Mouse (Mus musculus): ENCODE measurements around the gene Antxr2. TPM values are rescaled to one million over a fixed set of nuclear protein-coding genes. Genes with fewer than 3 reads are reported as not detected.

The Antxr2 gene
- total and polyA plus RNA-seq, 3 experiments: 3.6 to 4.0 (median 3.9) TPM

DNA sequence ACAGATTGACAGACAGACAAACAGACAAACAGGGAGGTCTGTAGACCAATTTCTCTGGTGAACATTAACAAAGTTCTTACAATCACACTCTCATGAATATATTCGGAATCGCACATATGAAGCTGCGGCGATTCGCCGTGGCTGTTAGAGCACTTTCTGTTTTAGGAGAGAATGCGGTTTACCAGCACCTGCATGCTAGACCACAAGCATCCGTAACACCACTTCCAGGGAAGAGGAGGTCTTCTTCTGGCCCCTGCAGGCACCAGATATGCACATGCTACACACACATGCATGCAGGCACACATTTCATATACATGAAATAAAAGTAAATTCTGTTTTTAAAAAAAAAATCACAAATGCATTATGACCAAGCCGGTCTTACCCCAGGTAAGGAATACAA lies 47.5 kb downstream of the Antxr2 start:
- in situ Hi-C loops (cut with MboI; ENCODE audit: low pct_ligation_motif_present, low pct_unique_long_range_greater_than_20kb, low sequenced_read_pairs): no loop called here
- TF ChIP-seq PAX5 (IDR thresholded peaks at IDR 0.05; ENCODE audit: low read length) (no peak), BHLHE40 (IDR thresholded peaks at IDR 0.05; ENCODE audit: low read depth, low read length) (peak; percentile 63), RCOR1 (conservative IDR thresholded peaks at IDR 0.05; ENCODE audit: low read depth, low read length) (no peak), MAZ (IDR thresholded peaks at IDR 0.05; ENCODE audit: low read depth, low read length) (no peak)
- Histone ChIP-seq H3K9me3 (replicated peaks; ENCODE audit: low read length) (no peaks in the 10 kb centered on the region), H3K36me3 (replicated peaks in 1 of 2; ENCODE audit: control insufficient read depth in 1 of 2, insufficient read depth in 1 of 2, low read length in 1 of 2) (peaks cover 2 to 11% of the 10 kb centered on the region in 2 experiments), H3K79me2 (replicated peaks; ENCODE audit: control insufficient read depth, extremely low read depth, insufficient read depth, poor library complexity, severe bottlenecking) (no peaks in the 10 kb centered on the region), H3K27ac (ENCODE audit: insufficient read depth, low read depth) (no peak overlapping the region), H3K4me1 (ENCODE audit: control insufficient read depth in 1 of 2, insufficient read depth in 2 of 2) (no peaks in the 10 kb centered on the region), H3K4me3 (replicated peaks in 1 of 3; ENCODE audit: low read depth in 2 of 3, low read length in 2 of 3, poor library complexity in 1 of 3) (no peak overlapping the region), H3K9ac (ENCODE audit: insufficient read depth, low read depth) (no peak overlapping the region), H3K4me2 (ENCODE audit: insufficient read depth, low read depth, poor library complexity, severe bottlenecking) (no peak overlapping the region), H3K27me3 (replicated peaks) (no peaks in the 10 kb centered on the region)
- DNase-seq (ENCODE audit: extremely low read depth): no peak
- dilution Hi-C loops (cut with MboI; ENCODE audit: extremely low pct_ligation_motif_present, extremely low pct_unique_long_range_greater_than_20kb, low sequenced_read_pairs): no loop called here

GRCm38 (mm10) chr5:97980472-97980871 lies 50.4 kb downstream of the Antxr2 start:
- H3K36me3 ChIP-seq (replicated peaks in 1 of 2; ENCODE audit: control insufficient read depth in 1 of 2, insufficient read depth in 1 of 2, low read length in 1 of 2): peaks cover 2 to 11% of the 10 kb centered on the region in 2 experiments
- in situ Hi-C loops (cut with MboI; ENCODE audit: low pct_ligation_motif_present, low pct_unique_long_range_greater_than_20kb, low sequenced_read_pairs) (no loop called here), dilution Hi-C loops (cut with MboI; ENCODE audit: extremely low pct_ligation_motif_present, extremely low pct_unique_long_range_greater_than_20kb, low sequenced_read_pairs) (no loop called here)
- H3K9ac ChIP-seq (ENCODE audit: insufficient read depth, low read depth): no peak overlapping the region
- no peak for DNase-seq (ENCODE audit: extremely low read depth)
- H3K9me3 ChIP-seq (replicated peaks; ENCODE audit: low read length): no peaks in the 10 kb centered on the region
- no peak overlapping the region for H3K27ac ChIP-seq (ENCODE audit: insufficient read depth, low read depth)
- H3K4me3 ChIP-seq (replicated peaks in 1 of 3; ENCODE audit: low read depth in 2 of 3, low read length in 2 of 3, poor library complexity in 1 of 3): no peak overlapping the region
- H3K79me2 ChIP-seq (replicated peaks; ENCODE audit: control insufficient read depth, extremely low read depth, insufficient read depth, poor library complexity, severe bottlenecking): no peaks in the 10 kb centered on the region
- no peak for TF ChIP-seq SIN3A (IDR thresholded peaks at IDR 0.05; ENCODE audit: low read length)
- TF ChIP-seq USF1 (IDR thresholded peaks at IDR 0.05; ENCODE audit: low read depth, low read length): no peak
- TF ChIP-seq USF2 (conservative IDR thresholded peaks at IDR 0.05; ENCODE audit: low read depth, low read length): no peak
- TF ChIP-seq ZKSCAN1 (IDR thresholded peaks at IDR 0.05; ENCODE audit: borderline replicate concordance, low read depth, low read length): no peak
- H3K27me3 ChIP-seq (replicated peaks): no peaks in the 10 kb centered on the region
- H3K4me1 ChIP-seq (ENCODE audit: control insufficient read depth in 1 of 2, insufficient read depth in 2 of 2): no peaks in the 10 kb centered on the region
- H3K4me2 ChIP-seq (ENCODE audit: insufficient read depth, low read depth, poor library complexity, severe bottlenecking): no peak overlapping the region

DNA sequence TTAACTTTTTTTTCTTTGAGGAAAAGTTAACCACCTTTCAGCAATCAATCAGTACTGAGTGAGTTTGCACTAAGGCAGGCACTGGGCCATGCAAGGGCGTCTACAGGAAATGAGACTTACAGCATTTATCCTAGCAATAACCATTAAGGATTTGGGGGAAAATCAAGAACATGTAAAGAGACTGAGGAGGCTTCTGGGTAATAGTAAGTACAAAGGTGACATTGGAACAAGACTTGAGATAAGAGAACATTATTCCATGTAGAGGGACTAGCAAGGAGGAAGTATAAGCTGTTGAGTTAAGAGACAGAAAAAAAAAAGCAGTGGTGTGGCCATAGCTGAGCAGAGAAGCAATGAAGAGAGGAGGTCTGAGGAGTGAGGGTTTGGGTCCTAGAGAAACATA lies 57.5 kb downstream of the Antxr2 start:
- Histone ChIP-seq H3K27ac (ENCODE audit: insufficient read depth, low read depth) (no peak overlapping the region), H3K4me3 (replicated peaks in 1 of 3; ENCODE audit: low read depth in 2 of 3, low read length in 2 of 3, poor library complexity in 1 of 3) (no peak overlapping the region), H3K4me2 (ENCODE audit: insufficient read depth, low read depth, poor library complexity, severe bottlenecking) (no peak overlapping the region), H3K27me3 (replicated peaks) (no peaks in the 10 kb centered on the region), H3K36me3 (replicated peaks in 1 of 2; ENCODE audit: control insufficient read depth in 1 of 2, insufficient read depth in 1 of 2, low read length in 1 of 2) (peaks cover 0 to 8% of the 10 kb centered on the region in 2 experiments), H3K4me1 (ENCODE audit: control insufficient read depth in 1 of 2, insufficient read depth in 2 of 2) (no peaks in the 10 kb centered on the region), H3K79me2 (replicated peaks; ENCODE audit: control insufficient read depth, extremely low read depth, insufficient read depth, poor library complexity, severe bottlenecking) (no peaks in the 10 kb centered on the region), H3K9ac (ENCODE audit: insufficient read depth, low read depth) (no peak overlapping the region), H3K9me3 (replicated peaks; ENCODE audit: low read length) (no peaks in the 10 kb centered on the region)
- in situ Hi-C loops (cut with MboI; ENCODE audit: low pct_ligation_motif_present, low pct_unique_long_range_greater_than_20kb, low sequenced_read_pairs): loop anchor here (10.0 kb wide), 1 partner anchor 52 kb away; no protein-coding TSS in a partner anchor
- DNase-seq (ENCODE audit: extremely low read depth): no peak
- TF ChIP-seq UBTF (IDR thresholded peaks at IDR 0.05; ENCODE audit: low read depth, low read length) (no peak), SIN3A (IDR thresholded peaks at IDR 0.05; ENCODE audit: low read length) (no peak), TCF12 (IDR thresholded peaks at IDR 0.05; ENCODE audit: low read depth, low read length) (no peak), MAX (IDR thresholded peaks at IDR 0.05; ENCODE audit: low read length) (no peak), MAZ (IDR thresholded peaks at IDR 0.05; ENCODE audit: low read depth, low read length) (no peak), ZNF384 (IDR thresholded peaks at IDR 0.05; ENCODE audit: low read depth, low read length) (no peak), HCFC1 (IDR thresholded peaks at IDR 0.05; ENCODE audit: low read depth, low read length) (no peak), ZMIZ1 (IDR thresholded peaks at IDR 0.05; ENCODE audit: low read depth, low read length) (no peak), MYC (IDR thresholded peaks at IDR 0.05; ENCODE audit: low read depth, low read length) (no peak), TBP (conservative IDR thresholded peaks at IDR 0.05; ENCODE audit: low read depth, low read length) (no peak), RCOR1 (conservative IDR thresholded peaks at IDR 0.05; ENCODE audit: low read depth, low read length) (no peak), JUND (conservative IDR thresholded peaks at IDR 0.05; ENCODE audit: low read depth, low read length) (no peak), SMC3 (IDR thresholded peaks at IDR 0.05; ENCODE audit: low read depth, low read length) (no peak), ZKSCAN1 (IDR thresholded peaks at IDR 0.05; ENCODE audit: borderline replicate concordance, low read depth, low read length) (no peak), IRF4 (IDR thresholded peaks at IDR 0.05; ENCODE audit: low read depth, low read length) (no peak)
- dilution Hi-C loops (cut with MboI; ENCODE audit: extremely low pct_ligation_motif_present, extremely low pct_unique_long_range_greater_than_20kb, low sequenced_read_pairs): no loop called here

All from CH12.LX (cell line).